ENCODE assay signal across 8 mouse cellular contexts in genomic region chr5:143623356-143624295, GRCm38 (mm10). TPM values are rescaled to one million over a fixed set of nuclear protein-coding genes. Genes with fewer than 3 reads are reported as not detected.
DNase-seq lines count a peak whose midpoint lies in the region; ATAC-seq and TF ChIP-seq lines count a peak whose summit lies in the region.

No protein-coding gene starts in this region.

- H3K4me2 ChIP-seq in kidney, embryonic 15.5 days, result peak overlapping the region; percentile 81
- peak overlapping the region; percentile 11; the same call in 1 of the 2 replicates for H3K4me2 ChIP-seq in hindbrain, embryonic 11.5 days (replicated peaks; ENCODE audit: low read depth, low read length)
- peak overlapping the region; percentile 69 for H3K4me2 ChIP-seq in lung, embryonic 15.5 days

- no peak for TF ChIP-seq POLR2A in cortical plate, adult 2 months (IDR thresholded peaks at IDR 0.05; ENCODE audit: extremely low read depth, insufficient read depth, low read length)

- H3K9me3 ChIP-seq in kidney, embryonic 15.5 days (replicated peaks), result no peaks in the 10 kb centered on the region
- H3K9me3 ChIP-seq in hindbrain, embryonic 11.5 days (ENCODE audit: control insufficient read depth, low read length), result no peaks in the 10 kb centered on the region
- H3K9me3 ChIP-seq in lung, embryonic 15.5 days, result no peaks in the 10 kb centered on the region

- no peak for ATAC-seq in kidney, embryonic 15.5 days (replicated peaks; ENCODE audit: low FRiP score)
- ATAC-seq in hindbrain, embryonic 11.5 days (ENCODE audit: low FRiP score), result no peak
- no peak for ATAC-seq in lung, embryonic 15.5 days (ENCODE audit: borderline replicate concordance, extremely low read depth, low FRiP score, low TSS enrichment)

- peaks cover 60% of the 10 kb centered on the region for H3K4me1 ChIP-seq in kidney, embryonic 15.5 days
- peaks cover 2% of the 10 kb centered on the region; the same call in 1 of the 2 replicates for H3K4me1 ChIP-seq in cortical plate, adult 2 months (ENCODE audit: control insufficient read depth, insufficient read depth, low read length)
- peaks cover 2% of the 10 kb centered on the region; the same call in 1 of the 2 replicates for H3K4me1 ChIP-seq in hindbrain, embryonic 11.5 days (replicated peaks; ENCODE audit: control insufficient read depth, insufficient read depth, low read length)
- peaks cover 56% of the 10 kb centered on the region for H3K4me1 ChIP-seq in lung, embryonic 15.5 days

- peak overlapping the region; percentile 41; the same call in 1 of the 2 replicates for H3K27ac ChIP-seq in kidney, embryonic 15.5 days
- peak overlapping the region; percentile 73; the same call in 1 of the 2 replicates for H3K27ac ChIP-seq in cortical plate, adult 2 months (ENCODE audit: insufficient read depth, low read length)
- no peak overlapping the region for H3K27ac ChIP-seq in hindbrain, embryonic 11.5 days (ENCODE audit: low read depth, low read length)
- H3K27ac ChIP-seq in lung, embryonic 15.5 days, result 0 out of 2 replicates have a peak overlapping the region, but pooled peaks have one; percentile 20

- peak overlapping the region; percentile 68 for H3K4me3 ChIP-seq in kidney, embryonic 15.5 days (replicated peaks)
- H3K4me3 ChIP-seq in cortical plate, adult 2 months (ENCODE audit: insufficient read depth, low read length), result peak overlapping the region; percentile 72
- peak overlapping the region; percentile 82; the same call in 1 of the 2 replicates for H3K4me3 ChIP-seq in hindbrain, embryonic 11.5 days (ENCODE audit: low read depth, low read length)
- peak overlapping the region; percentile 87 for H3K4me3 ChIP-seq in lung, embryonic 15.5 days

- H3K27me3 ChIP-seq in kidney, embryonic 15.5 days, result no peaks in the 10 kb centered on the region
- H3K27me3 ChIP-seq in hindbrain, embryonic 11.5 days (ENCODE audit: control insufficient read depth, insufficient read depth, low read length), result no peaks in the 10 kb centered on the region
- H3K27me3 ChIP-seq in lung, embryonic 15.5 days, result no peaks in the 10 kb centered on the region

- DNase-seq in kidney, adult 8-10 months, result no peak
- no peak for DNase-seq in hindbrain, embryonic 11.5 days (ENCODE audit: low spot score)
- DNase-seq in thymus, postnatal 10 days (ENCODE audit: low spot score in 2 of 2), result no peak
- no peak for DNase-seq in gastrocnemius, adult 8-10 months (ENCODE audit: low spot score in 2 of 2)
- no peak for DNase-seq in urinary bladder, postnatal 36 days (ENCODE audit: low spot score in 2 of 2)

- TF ChIP-seq CTCF in cortical plate, adult 2 months (IDR thresholded peaks at IDR 0.05; ENCODE audit: extremely low read depth, insufficient read depth, low read length), result no peak

- H3K9ac ChIP-seq in kidney, embryonic 15.5 days, result peak overlapping the region; percentile 80
- peak overlapping the region; percentile 84; the same call in 1 of the 2 replicates for H3K9ac ChIP-seq in hindbrain, embryonic 11.5 days (ENCODE audit: low read depth, low read length)
- H3K9ac ChIP-seq in lung, embryonic 15.5 days, result peak overlapping the region; percentile 90

- no peaks in the 10 kb centered on the region; the same call in 1 of the 2 replicates for H3K36me3 ChIP-seq in kidney, embryonic 15.5 days
- no peaks in the 10 kb centered on the region for H3K36me3 ChIP-seq in hindbrain, embryonic 11.5 days (ENCODE audit: control insufficient read depth, insufficient read depth, low read length)
- H3K36me3 ChIP-seq in lung, embryonic 15.5 days, result no peaks in the 10 kb centered on the region

- 26% methylated on average over 19 of the region's 19 CpGs for WGBS in kidney, embryonic 15.5 days
- 66% methylated on average over 19 of the region's 19 CpGs for WGBS in hindbrain, embryonic 11.5 days
- WGBS in lung, embryonic 15.5 days, result 24% methylated on average over 19 of the region's 19 CpGs

RNA-seq across cellular contexts. Expression of gene Cyth3, which starts 1.4 kb away (rescaled TPM):
- polyA plus RNA-seq in kidney, embryonic 15.5 days (2015; fragmentation: Nextera tagmentation; extraction: Ambion mirVana), result 66.0 and 71.5 TPM in 2 replicates
- polyA plus RNA-seq in cortical plate, adult 2 months (2012; rRNA removed), result 33.9 and 35.4 TPM in 2 replicates
- 30.3 and 33.4 TPM in 2 replicates for polyA plus RNA-seq in hindbrain, embryonic 11.5 days (2014; fragmentation: Nextera tagmentation; extraction: Ambion mirVana)
- 49.8 and 57.2 TPM in 2 replicates for polyA plus RNA-seq in lung, embryonic 15.5 days (2015; fragmentation: Nextera tagmentation; extraction: Ambion mirVana)
- 10 to 100 TPM in 1 of 4 experiments, 1 to 10 TPM in 3; 5.8 to 10.3 (median 9.2) TPM for total RNA-seq in gastrocnemius, adult 8-10 months (2022)

Comparison
In these comparisons a context has a peak if more than half of its experiments do, and no peak if none do; other contexts are left out.
1. H3K4me2 ChIP-seq: peak in every context shown above with its lines; median percentile 81 in kidney, embryonic 15.5 days; 69 in lung, embryonic 15.5 days; 11 in hindbrain, embryonic 11.5 days.